Mouse (Mus musculus) forebrain, embryonic 11.5 days (tissue): ENCODE measurements at regions not wholly inside any gene's neighbourhood (a gene's known extent, or its start where the extent isn't known, plus 50 kb on each side); places are given as distances from the start of the nearest gene placed in this dataset.
"Not testable (repeated sequence)": the region's sequence is repeated elsewhere in the genome, so short reads cannot be mapped to it uniquely, and the experiment has no call there.

ENCODE experiments used
- ATAC-seq: fragments of 200-750 bp; cut with Nextera tagmentation; replicated peaks from 2 replicates; pipeline ENCODE4 v1.8.0; 2017; ENCODE audit warnings: moderate TSS enrichment; ENCODE audit not compliant: low FRiP score
- DNase-seq: peaks from one replicate; pipeline ENCODE4 v3.0.0-alpha.2; 2017; ENCODE audit warnings: low spot score
- H3K27ac ChIP-seq: fragments of 300-500 bp; sonication (generic); 2 replicates; pipeline ENCODE4 v1.5.1; 2014; ENCODE audit warnings: low read depth, low read length
- H3K27me3 ChIP-seq: fragments of 300-500 bp; sonication (generic); 2 replicates; pipeline ENCODE4 v1.6.1; 2014; ENCODE audit warnings: mild to moderate bottlenecking, low read length, mixed read lengths; ENCODE audit not compliant: control insufficient read depth, insufficient read depth
- H3K36me3 ChIP-seq: fragments of 300-500 bp; sonication (generic); 2 replicates; pipeline ENCODE4 v1.6.1; 2014; ENCODE audit warnings: mild to moderate bottlenecking, low read length, moderate library complexity, mixed read lengths; ENCODE audit not compliant: control insufficient read depth, insufficient read depth
- H3K4me1 ChIP-seq: fragments of 300-500 bp; sonication (generic); replicated peaks from 2 replicates; pipeline ENCODE4 v1.6.1; 2014; ENCODE audit warnings: low read length, mixed read lengths; ENCODE audit not compliant: control insufficient read depth, insufficient read depth
- H3K4me2 ChIP-seq: fragments of 300-500 bp; sonication (generic); 2 replicates; pipeline ENCODE4 v1.6.1; 2014; ENCODE audit warnings: low read depth, mild to moderate bottlenecking, low read length, moderate library complexity, mixed read lengths; ENCODE audit not compliant: severe bottlenecking
- H3K4me3 ChIP-seq: fragments of 300-500 bp; sonication (generic); 2 replicates; pipeline ENCODE4 v1.5.1; 2014; ENCODE audit warnings: low read depth, low read length
- H3K9ac ChIP-seq: fragments of 300-500 bp; sonication (generic); 2 replicates; pipeline ENCODE4 v1.6.1; 2014; ENCODE audit warnings: low read length
- H3K9me3 ChIP-seq: fragments of 300-500 bp; sonication (generic); 2 replicates; pipeline ENCODE4 v1.6.1; 2016; ENCODE audit warnings: low read length, mixed read lengths; ENCODE audit not compliant: control insufficient read depth
- WGBS: fragments of 180-500 bp; shearing (Covaris S2); extraction: QIAGEN DNeasy Blood & Tissue Kit; methylation state at CpG from one replicate; pipeline ENCODE4 v1.1.7; 2014; 5-methylcytosine and 5-hydroxymethylcytosine counted together

DNA sequence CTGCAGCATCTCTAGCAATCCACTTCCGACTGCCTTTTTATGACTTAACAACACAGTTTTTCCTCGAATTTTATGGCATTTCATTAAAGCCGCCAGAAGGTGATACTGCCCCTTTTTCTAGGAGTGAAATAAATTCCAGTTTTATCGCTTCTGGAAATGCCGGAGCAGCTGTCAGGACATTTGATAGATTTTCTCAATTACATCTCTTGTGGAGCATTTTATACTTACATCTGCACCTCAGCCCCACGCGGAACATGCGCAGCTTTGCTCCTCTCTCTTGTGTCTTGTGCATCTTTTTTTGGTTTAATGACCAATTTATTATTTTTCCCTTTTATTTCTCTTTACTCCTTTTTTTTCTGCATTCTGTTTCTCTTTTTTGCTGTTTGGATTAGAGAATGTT lies 140.9 kb upstream of the Creb1 start:
- H3K36me3 ChIP-seq = no peaks in the 10 kb centered on the region
- H3K4me2 ChIP-seq = no peak overlapping the region
- no peak overlapping the region for H3K4me3 ChIP-seq
- H3K27me3 ChIP-seq = no peaks in the 10 kb centered on the region
- no peaks in the 10 kb centered on the region for H3K9me3 ChIP-seq
- no peak overlapping the region for H3K27ac ChIP-seq
- no peaks in the 10 kb centered on the region for H3K4me1 ChIP-seq
- H3K9ac ChIP-seq = no peak overlapping the region
- ATAC-seq = no peak
- DNase-seq = no peak
- WGBS = 92% methylated on average over 8 of the region's 8 CpGs

DNA sequence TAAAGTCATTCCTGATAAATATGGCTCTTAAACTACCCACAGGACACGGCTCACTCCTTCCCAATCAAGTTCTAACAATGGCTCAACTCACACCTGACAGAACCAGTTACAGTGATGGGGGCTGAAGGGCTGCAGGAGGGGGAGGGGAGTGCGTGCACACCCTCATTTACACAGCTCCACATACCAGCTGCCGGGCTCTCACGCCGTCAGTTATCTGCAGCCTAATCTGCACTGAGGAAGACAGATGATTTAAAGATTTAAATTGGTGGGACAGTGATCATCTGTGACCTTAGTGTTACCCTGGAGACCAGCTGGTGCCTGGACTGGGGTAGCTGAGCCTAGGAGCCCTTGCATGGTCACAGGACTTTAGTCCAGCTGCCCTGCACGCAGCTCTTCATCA lies 151.2 kb upstream of the Creb1 start:
- no peak overlapping the region for H3K27ac ChIP-seq
- 63% methylated on average over 6 of the region's 6 CpGs for WGBS
- DNase-seq = peak; percentile 49
- no peak overlapping the region for H3K9ac ChIP-seq
- H3K4me3 ChIP-seq = no peak overlapping the region
- H3K36me3 ChIP-seq = no peaks in the 10 kb centered on the region
- H3K27me3 ChIP-seq = no peaks in the 10 kb centered on the region
- no peaks in the 10 kb centered on the region; the same call in 1 of the 2 replicates for H3K4me1 ChIP-seq
- H3K4me2 ChIP-seq = no peak overlapping the region
- H3K9me3 ChIP-seq = no peaks in the 10 kb centered on the region
- ATAC-seq = no peak; the same call in 1 of the 2 replicates

DNA sequence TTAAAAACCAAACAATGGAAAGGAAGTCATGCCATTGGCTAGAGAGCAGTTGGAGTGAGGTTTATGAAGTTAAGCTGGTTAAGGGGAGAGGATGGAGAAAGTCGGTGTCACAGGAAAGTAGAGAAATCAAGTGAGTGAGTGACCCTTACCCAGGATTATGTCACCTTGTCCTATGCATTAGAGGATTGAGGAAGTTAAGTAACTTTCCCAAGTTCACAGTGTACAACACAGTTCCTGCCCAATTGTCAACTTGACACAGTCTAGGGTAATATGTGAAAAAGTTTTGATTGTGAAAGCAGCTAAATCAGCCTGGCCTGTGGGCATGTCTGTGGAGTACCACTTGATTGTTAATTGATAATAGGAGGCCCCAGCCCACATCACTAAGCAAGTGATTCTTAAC lies 156.0 kb upstream of the Creb1 start:
- H3K4me2 ChIP-seq, H3K9ac ChIP-seq, H3K9me3 ChIP-seq, DNase-seq, H3K4me3 ChIP-seq, H3K27me3 ChIP-seq, H3K27ac ChIP-seq, ATAC-seq, H3K36me3 ChIP-seq, H3K4me1 ChIP-seq: not testable (repeated sequence)
- 88% methylated on average over 1 of the region's 1 CpGs for WGBS

DNA sequence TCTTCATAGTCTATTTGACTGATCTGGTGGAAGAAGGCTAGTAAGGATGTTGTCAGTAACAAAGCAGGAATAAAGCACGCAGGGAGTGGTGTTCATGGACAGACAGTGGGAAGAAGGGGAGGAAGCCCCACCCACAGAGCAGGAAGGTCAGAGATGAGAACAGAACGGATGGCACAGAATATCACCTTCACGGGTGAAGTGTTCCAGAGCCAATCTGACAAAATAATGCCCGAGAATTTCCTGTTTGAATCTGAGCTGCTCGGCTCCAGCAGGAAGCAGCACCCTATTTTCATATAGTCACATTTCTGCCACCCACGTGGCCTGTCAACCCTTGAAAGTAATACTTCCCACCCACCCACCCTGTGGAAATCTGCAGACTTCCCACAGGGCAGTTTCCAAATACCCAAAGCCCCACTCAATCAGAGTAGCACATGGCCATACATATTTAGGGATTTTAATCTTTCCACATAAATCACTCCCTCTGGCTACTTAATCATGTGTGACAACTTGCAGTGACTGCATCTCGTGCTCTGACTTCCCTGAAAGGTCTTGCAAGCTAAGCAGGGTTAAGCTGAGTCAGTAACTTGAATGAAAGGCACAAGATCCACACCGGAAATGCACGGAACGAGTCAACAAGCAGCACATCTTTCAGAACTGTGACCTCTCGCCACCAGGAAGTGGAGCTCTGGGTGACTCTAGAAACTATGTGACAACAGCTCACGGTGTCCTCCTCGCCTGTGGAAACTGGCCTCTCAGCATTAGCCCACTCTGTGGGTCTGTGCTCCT lies 158.0 kb upstream of the Creb1 start:
- DNase-seq (no peak), ATAC-seq (no peak)
- no peak overlapping the region for H3K27ac ChIP-seq
- H3K9ac ChIP-seq = no peak overlapping the region
- no peaks in the 10 kb centered on the region for H3K27me3 ChIP-seq
- no peaks in the 10 kb centered on the region for H3K9me3 ChIP-seq
- no peak overlapping the region for H3K4me3 ChIP-seq
- no peak overlapping the region for H3K4me2 ChIP-seq
- no peaks in the 10 kb centered on the region for H3K4me1 ChIP-seq
- 87% methylated on average over 13 of the region's 13 CpGs for WGBS
- H3K36me3 ChIP-seq = no peaks in the 10 kb centered on the region

DNA sequence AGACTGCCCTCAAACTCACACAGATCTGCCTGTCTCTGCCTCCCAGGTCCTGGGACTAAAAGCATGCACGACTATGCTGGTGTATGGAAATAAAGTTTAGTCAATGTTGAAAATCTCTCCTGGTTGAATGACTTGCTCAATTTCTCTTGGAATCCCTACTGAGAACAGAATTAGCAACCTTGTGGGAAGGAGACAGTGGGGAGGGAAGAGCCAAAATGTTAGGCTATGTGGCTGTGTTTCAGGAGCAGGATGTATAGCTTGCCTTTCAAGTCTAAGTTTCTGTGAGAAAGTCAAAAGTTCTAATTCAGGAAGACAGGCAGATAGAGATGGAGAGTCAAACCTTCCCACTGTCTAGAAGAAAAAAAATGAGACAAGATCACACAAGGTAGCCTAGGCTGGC lies 168.3 kb upstream of the Creb1 start:
- no peak for ATAC-seq
- no peak overlapping the region for H3K4me2 ChIP-seq

DNA sequence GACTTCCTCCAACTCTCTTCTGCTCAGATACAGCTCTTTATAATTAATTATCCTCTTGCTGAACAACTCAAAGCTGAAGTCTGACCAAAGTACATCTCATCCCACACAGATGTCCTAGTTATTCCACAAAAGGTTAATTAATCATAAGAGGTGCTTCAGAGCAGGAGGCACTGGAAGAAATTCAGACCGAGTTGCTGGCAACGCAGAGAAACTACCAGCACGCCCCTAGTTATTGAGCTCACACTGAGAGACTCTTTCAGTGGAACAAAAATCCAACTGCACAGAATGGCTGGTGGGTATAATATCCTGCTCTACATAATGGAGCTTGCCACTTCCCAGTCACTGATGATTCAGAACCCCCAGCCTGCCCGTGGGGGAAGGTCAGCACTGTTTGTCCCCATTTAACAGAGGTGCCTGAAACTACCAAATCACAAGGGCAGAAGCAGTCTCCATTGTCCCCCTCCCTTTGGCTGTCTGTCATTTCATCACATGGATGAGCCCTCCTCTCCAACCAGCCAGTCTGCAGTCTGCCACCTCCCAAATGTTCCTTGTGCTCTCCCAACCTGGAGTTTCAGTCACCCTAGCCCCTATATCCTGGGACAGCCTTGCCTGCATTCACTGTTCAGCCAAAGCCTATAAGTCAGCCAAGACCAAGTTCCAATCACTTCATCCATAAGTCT lies 170.3 kb upstream of the Creb1 start:
- H3K4me3 ChIP-seq = no peak overlapping the region
- DNase-seq = no peak
- no peaks in the 10 kb centered on the region for H3K4me1 ChIP-seq
- no peak overlapping the region for H3K27ac ChIP-seq
- no peak for ATAC-seq
- no peaks in the 10 kb centered on the region for H3K36me3 ChIP-seq
- no peaks in the 10 kb centered on the region for H3K9me3 ChIP-seq
- no peak overlapping the region for H3K9ac ChIP-seq
- H3K27me3 ChIP-seq = no peaks in the 10 kb centered on the region
- 64% methylated on average over 4 of the region's 4 CpGs for WGBS
- no peak overlapping the region for H3K4me2 ChIP-seq

More for the DNA sequence above, 168.3 kb upstream of the Creb1 start:
- H3K9me3 ChIP-seq = no peaks in the 10 kb centered on the region
- no peak for DNase-seq
- no peak overlapping the region for H3K4me3 ChIP-seq
- no peak overlapping the region for H3K9ac ChIP-seq
- H3K4me1 ChIP-seq = no peaks in the 10 kb centered on the region
- WGBS = 71% methylated on average over 1 of the region's 1 CpGs
- H3K27ac ChIP-seq = no peak overlapping the region
- H3K27me3 ChIP-seq = no peaks in the 10 kb centered on the region
- H3K36me3 ChIP-seq = no peaks in the 10 kb centered on the region

DNA sequence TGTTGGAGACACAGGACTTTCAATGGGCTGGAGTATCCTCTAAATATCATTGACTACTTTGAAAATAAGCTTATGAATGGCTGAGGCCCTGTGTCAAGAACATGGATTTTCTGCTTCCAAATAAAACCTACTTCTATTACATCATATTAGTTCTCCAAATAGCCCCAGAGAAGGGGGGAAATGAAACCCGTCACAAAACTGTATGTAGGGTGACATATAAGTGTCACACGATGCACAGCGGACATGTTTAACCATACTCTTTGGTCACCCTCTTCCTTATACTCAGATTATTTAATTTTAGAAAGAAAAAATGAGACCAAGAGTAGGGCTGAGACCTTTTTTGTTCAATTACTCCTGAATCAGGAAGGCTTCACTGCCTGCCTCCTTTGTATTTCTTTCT lies 189.2 kb upstream of the Creb1 start:
- WGBS = 78% methylated on average over 3 of the region's 3 CpGs
- Histone ChIP-seq H3K4me2 (no peak overlapping the region), H3K4me1 (0 out of 2 replicates have a peak, but pooled peaks cover 3% of the 10 kb centered on the region), H3K9me3 (no peaks in the 10 kb centered on the region), H3K27ac (no peak overlapping the region), H3K4me3 (no peak overlapping the region), H3K9ac (no peak overlapping the region), H3K36me3 (no peaks in the 10 kb centered on the region), H3K27me3 (no peaks in the 10 kb centered on the region)
- ATAC-seq = no peak
- DNase-seq = no peak

DNA sequence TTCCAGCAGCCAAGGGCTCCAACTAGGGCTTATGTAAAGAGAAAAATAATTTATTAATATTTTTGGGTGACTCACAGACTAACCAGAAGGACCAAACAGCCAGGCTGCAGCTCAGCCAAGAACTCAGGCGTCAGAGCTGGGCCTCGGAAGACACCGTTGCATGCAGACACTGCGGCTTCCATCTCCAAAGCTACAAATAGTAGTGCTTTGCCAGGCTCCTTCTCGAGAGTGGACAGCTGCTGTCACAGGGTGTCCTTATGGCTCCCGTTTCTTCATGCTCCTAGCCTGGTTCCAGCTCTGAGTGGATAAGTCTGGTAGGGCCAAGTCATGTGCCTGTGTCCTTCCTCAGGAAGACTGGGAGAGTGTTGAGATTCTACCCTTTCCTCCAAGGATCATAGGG lies 190.8 kb upstream of the Creb1 start:
- Histone ChIP-seq H3K9me3 (no peaks in the 10 kb centered on the region), H3K27me3 (no peaks in the 10 kb centered on the region), H3K4me2 (no peak overlapping the region), H3K27ac (no peak overlapping the region), H3K36me3 (no peaks in the 10 kb centered on the region), H3K4me3 (no peak overlapping the region), H3K9ac (no peak overlapping the region), H3K4me1 (peaks cover 6% of the 10 kb centered on the region; the same call in 1 of the 2 replicates)
- no peak for DNase-seq
- no peak for ATAC-seq
- 94% methylated on average over 6 of the region's 6 CpGs for WGBS

DNA sequence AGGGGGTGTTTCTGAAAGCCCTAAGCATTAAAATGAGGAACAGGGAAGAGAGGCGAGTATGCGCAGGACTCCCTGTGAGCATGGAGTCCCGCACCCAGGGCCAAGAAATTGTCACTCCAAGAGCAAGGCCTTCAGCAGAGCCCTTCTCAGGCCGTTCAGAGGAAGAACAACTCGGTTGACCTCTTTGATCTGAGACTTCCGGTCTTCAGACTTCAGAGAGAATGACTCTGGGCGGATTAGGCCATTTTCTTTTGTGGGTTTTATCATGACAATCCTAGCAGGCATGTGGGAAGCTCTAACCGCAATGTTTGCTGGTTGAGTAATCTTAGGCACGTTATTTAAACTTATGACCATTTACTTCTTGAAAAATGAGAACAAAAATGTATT lies 193.9 kb upstream of the Creb1 start:
- DNase-seq = no peak
- H3K9me3 ChIP-seq = no peaks in the 10 kb centered on the region
- H3K27ac ChIP-seq = no peak overlapping the region
- 21% methylated on average over 9 of the region's 9 CpGs for WGBS
- H3K9ac ChIP-seq = no peak overlapping the region
- no peak for ATAC-seq
- no peaks in the 10 kb centered on the region for H3K36me3 ChIP-seq
- no peaks in the 10 kb centered on the region for H3K27me3 ChIP-seq
- H3K4me2 ChIP-seq = peak overlapping the region; percentile 25; the same call in 1 of the 2 replicates
- no peak overlapping the region for H3K4me3 ChIP-seq
- peaks cover 6% of the 10 kb centered on the region; the same call in 1 of the 2 replicates for H3K4me1 ChIP-seq
